Mouse (Mus musculus) MEL (cell line): ENCODE data around the gene Trem2. TPM values are rescaled to one million over a fixed set of nuclear protein-coding genes. Genes with fewer than 3 reads are reported as not detected.

ENCODE experiments used
- DNase-seq: peaks from one replicate; pipeline ENCODE4 v3.0.0; 2011; ENCODE audit warnings: low read depth, low spot score
- H3K27ac ChIP-seq: 2 replicates; pipeline ENCODE4 v1.5.1; 2012; ENCODE audit warnings: low read depth, mild to moderate bottlenecking, control low read depth, low read length, moderate library complexity; ENCODE audit not compliant: control insufficient read depth
- H3K27me3 ChIP-seq, 2 experiments: fragments of 150-350 bp in 1 of 2; sonication (generic) in 1 of 2; 2 replicates each; pipeline ENCODE4 v1.6.1; 2012; ENCODE audit warnings: low read length in 2 of 2, mild to moderate bottlenecking in 2 of 2, improper control_type of control experiment in 1 of 2, moderate library complexity in 1 of 2; ENCODE audit not compliant: insufficient read depth in 2 of 2, control insufficient read depth in 1 of 2
- H3K36me3 ChIP-seq, 2 experiments: 2 replicates each; pipeline ENCODE4 v1.6.1; 2012 to 2014; ENCODE audit warnings: low read length in 2 of 2, improper control_type of control experiment in 1 of 2, inconsistent platforms in 1 of 2, mild to moderate bottlenecking in 1 of 2; ENCODE audit not compliant: insufficient read depth in 2 of 2, control insufficient read depth in 1 of 2
- H3K4me1 ChIP-seq, 2 experiments: fragments of 150-350 bp in 1 of 2; sonication (generic) in 1 of 2; 2 replicates each; pipeline ENCODE4 v1.6.1; 2012; ENCODE audit warnings: low read length in 2 of 2, improper control_type of control experiment in 1 of 2, mild to moderate bottlenecking in 1 of 2; ENCODE audit not compliant: insufficient read depth in 2 of 2, control insufficient read depth in 1 of 2
- H3K4me3 ChIP-seq, 2 experiments: fragments of 150-350 bp in 1 of 2; sonication (generic) in 1 of 2; 2 replicates each; pipeline ENCODE4 v1.5.1; 2012; ENCODE audit warnings: low read depth in 2 of 2, low read length in 2 of 2, mild to moderate bottlenecking in 2 of 2, moderate library complexity in 2 of 2, control low read depth in 1 of 2, improper control_type of control experiment in 1 of 2; ENCODE audit not compliant: control insufficient read depth in 1 of 2, insufficient read depth in 1 of 2
- H3K79me2 ChIP-seq: 2 replicates; pipeline ENCODE4 v1.6.1; 2012; ENCODE audit warnings: mild to moderate bottlenecking, low read length, moderate library complexity; ENCODE audit not compliant: control insufficient read depth, poor library complexity, insufficient read depth
- H3K9ac ChIP-seq: 2 replicates; pipeline ENCODE4 v1.6.1; 2012; ENCODE audit warnings: low read depth, mild to moderate bottlenecking, control low read depth, low read length, moderate library complexity; ENCODE audit not compliant: control insufficient read depth, poor library complexity, severe bottlenecking
- H3K9me3 ChIP-seq: fragments of 150-350 bp; sonication (generic); replicated peaks from 2 replicates; pipeline ENCODE4 v1.6.1; 2012; ENCODE audit warnings: mild to moderate bottlenecking, low read length, improper control_type of control experiment, moderate library complexity; ENCODE audit not compliant: insufficient read depth
- CHD2 ChIP-seq: IDR thresholded peaks from 2 replicates; pipeline ENCODE4 v1.6.1; 2011; ENCODE audit warnings: low read length, improper control_type of control experiment
- E2F4 ChIP-seq: IDR thresholded peaks from 2 replicates; pipeline ENCODE4 v1.6.1; 2011; ENCODE audit warnings: low read depth, low read length, improper control_type of control experiment, borderline replicate concordance
- EP300 ChIP-seq, 2 experiments: IDR thresholded peaks; 2 replicates each; pipeline ENCODE4 v1.6.1; 2011; ENCODE audit warnings: improper control_type of control experiment in 2 of 2, low read length in 2 of 2, low read depth in 1 of 2, mild to moderate bottlenecking in 1 of 2
- ETS1 ChIP-seq: IDR thresholded peaks from 2 replicates; pipeline ENCODE4 v1.6.1; 2012; ENCODE audit warnings: low read depth, mild to moderate bottlenecking, inconsistent platforms, low read length, improper control_type of control experiment, moderate library complexity
- GATA1 ChIP-seq: IDR thresholded peaks from 2 replicates; pipeline ENCODE4 v1.6.1; 2011; ENCODE audit warnings: low read depth, low read length, improper control_type of control experiment
- HCFC1 ChIP-seq: IDR thresholded peaks from 2 replicates; pipeline ENCODE4 v1.6.1; 2012; ENCODE audit warnings: low read depth, mild to moderate bottlenecking, inconsistent platforms, low read length, improper control_type of control experiment, moderate library complexity
- MAFK ChIP-seq: IDR thresholded peaks from 2 replicates; pipeline ENCODE4 v1.6.1; 2011; ENCODE audit warnings: low read depth, mild to moderate bottlenecking, low read length, improper control_type of control experiment, borderline replicate concordance
- MAX ChIP-seq: IDR thresholded peaks from 2 replicates; pipeline ENCODE4 v1.6.1; 2011; ENCODE audit warnings: low read length, improper control_type of control experiment
- MEF2A ChIP-seq: IDR thresholded peaks from 2 replicates; pipeline ENCODE4 v1.6.1; 2014; ENCODE audit warnings: low read depth, mild to moderate bottlenecking, inconsistent platforms, low read length, improper control_type of control experiment; ENCODE audit not compliant: poor library complexity, insufficient replicate concordance, severe bottlenecking; ENCODE audit errors: extremely low read depth
- MXI1 ChIP-seq: IDR thresholded peaks from 2 replicates; pipeline ENCODE4 v1.6.1; 2011; ENCODE audit warnings: mild to moderate bottlenecking, low read depth, low read length, improper control_type of control experiment
- MYB ChIP-seq: IDR thresholded peaks from 2 replicates; pipeline ENCODE4 v1.6.1; 2011; ENCODE audit warnings: mild to moderate bottlenecking, low read depth, low read length, improper control_type of control experiment
- MYC ChIP-seq: IDR thresholded peaks from 2 replicates; pipeline ENCODE4 v1.6.1; 2011; ENCODE audit warnings: low read depth, mild to moderate bottlenecking, low read length, improper control_type of control experiment, moderate library complexity
- NELFE ChIP-seq: IDR thresholded peaks from 2 replicates; pipeline ENCODE4 v1.6.1; 2011; ENCODE audit warnings: low read depth, low read length, improper control_type of control experiment
- POLR2A ChIP-seq, 2 experiments: IDR thresholded peaks; 2 replicates each; pipeline ENCODE4 v1.6.1; 2011 to 2012; ENCODE audit warnings: low read length in 2 of 2, mild to moderate bottlenecking in 2 of 2, control low read depth in 1 of 2, improper control_type of control experiment in 1 of 2, low read depth in 1 of 2, moderate library complexity in 1 of 2; ENCODE audit not compliant: control insufficient read depth in 1 of 2, insufficient read depth in 1 of 2, poor library complexity in 1 of 2
- POLR2AphosphoS2 ChIP-seq: IDR thresholded peaks from 2 replicates; pipeline ENCODE4 v1.6.1; 2011; ENCODE audit warnings: low read length, improper control_type of control experiment
- RCOR1 ChIP-seq: IDR thresholded peaks from 2 replicates; pipeline ENCODE4 v1.6.1; 2012; ENCODE audit warnings: low read depth, mild to moderate bottlenecking, inconsistent platforms, low read length, improper control_type of control experiment
- SIN3A ChIP-seq: IDR thresholded peaks from 2 replicates; pipeline ENCODE4 v1.6.1; 2012; ENCODE audit warnings: low read length, improper control_type of control experiment, inconsistent platforms
- SMC3 ChIP-seq: IDR thresholded peaks from 2 replicates; pipeline ENCODE4 v1.6.1; 2011; ENCODE audit warnings: low read depth, low read length, improper control_type of control experiment
- TAL1 ChIP-seq: IDR thresholded peaks from 2 replicates; pipeline ENCODE4 v1.6.1; 2012; ENCODE audit warnings: mild to moderate bottlenecking, inconsistent platforms, low read length, moderate library complexity, mixed read lengths
- TBP ChIP-seq: IDR thresholded peaks from 2 replicates; pipeline ENCODE4 v1.8.0; 2011; ENCODE audit warnings: low read depth, low read length, improper control_type of control experiment
- TCF12 ChIP-seq: IDR thresholded peaks from 2 replicates; pipeline ENCODE4 v1.6.1; 2014; ENCODE audit warnings: low read depth, mild to moderate bottlenecking, inconsistent platforms, low read length, improper control_type of control experiment, moderate library complexity
- USF1 ChIP-seq: IDR thresholded peaks from 2 replicates; pipeline ENCODE4 v1.6.1; 2014; ENCODE audit warnings: low read depth, mild to moderate bottlenecking, inconsistent platforms, low read length, improper control_type of control experiment, moderate library complexity
- ZNF384 ChIP-seq: IDR thresholded peaks from 2 replicates; pipeline ENCODE4 v1.6.1; 2012; ENCODE audit warnings: low read depth, mild to moderate bottlenecking, inconsistent platforms, low read length, improper control_type of control experiment
- polyA plus RNA-seq, 2 experiments: library from polyadenylated mRNA; stranded (reverse) in 1 of 2; unstranded in 1 of 2; fragments of >175 nt in 1 of 2; fragments of >200 nt in 1 of 2; gene quantifications; 2 replicates each; pipeline versions ENCODE4 v1.2.1 to v1.2.4; 2012; ENCODE audit warnings: low replicate concordance in 2 of 2, low read depth in 1 of 2; ENCODE audit not compliant: insufficient read length in 2 of 2, insufficient read depth in 1 of 2, missing spikeins in 1 of 2
- total RNA-seq: library from RNA; depleted of rRNA; stranded (reverse); fragments of 300-350 nt; gene quantifications from 2 replicates; pipeline ENCODE4 v1.2.3, GENCODE M21; 2012

The Trem2 gene
- total and polyA plus RNA-seq, 3 experiments = 0.04 to 0.26 TPM; not detected in 1

DNA sequence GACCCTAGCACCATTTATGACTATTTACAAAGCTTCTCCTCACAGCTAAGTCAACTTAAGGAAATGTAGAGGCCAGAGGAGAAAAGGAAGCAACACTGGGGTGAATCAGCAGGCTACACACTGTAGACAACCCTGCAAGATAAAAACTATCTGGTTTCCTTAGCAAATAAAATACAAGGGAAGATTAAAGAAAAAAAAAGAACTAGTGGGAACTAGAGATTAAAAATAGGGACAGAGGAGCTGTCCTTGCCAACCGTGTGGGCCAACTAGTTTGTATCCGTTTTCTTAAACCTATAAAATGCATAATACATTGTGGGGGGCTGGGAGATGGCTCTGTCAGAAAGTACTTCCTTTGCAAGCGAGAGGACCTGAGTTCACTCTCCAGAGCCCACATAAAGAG, 4.3 kb upstream of the Trem2 start:
- Histone ChIP-seq H3K9ac (peak overlapping the region; percentile 37), H3K4me1 (peaks cover 5 to 17% of the 10 kb centered on the region in 2 experiments), H3K4me3 (0 out of 4 replicates have a peak overlapping the region, but pooled peaks of 1 of the 2 experiments have one; percentile 15), H3K27me3 (no peaks in the 10 kb centered on the region), H3K79me2 (no peaks in the 10 kb centered on the region), H3K9me3 (no peaks in the 10 kb centered on the region), H3K36me3 (peaks cover 0 to 10% of the 10 kb centered on the region in 2 experiments; a peak in 2 of 4 replicates), H3K27ac (peak overlapping the region; percentile 90)
- DNase-seq = peak; percentile 88
- TF ChIP-seq ZNF384 (peak; percentile 97), ETS1 (peak; percentile 90), EP300 (IDR thresholded peaks at IDR 0.05; ENCODE audit: low read depth in 1 of 2, low read length in 2 of 2) (peak; percentile 94 to 95), MXI1 (peak; percentile 62; the same call in 1 of the 2 replicates), HCFC1 (peak; percentile 47; the same call in 1 of the 2 replicates), TCF12 (peak; percentile 91), GATA1 (peak; percentile 97), MEF2A (peak; percentile 64; the same call in 1 of the 2 replicates), MYB (0 out of 2 replicates have a peak, but pooled peaks have one; percentile 67), E2F4 (no peak), POLR2AphosphoS2 (no peak), TBP (0 out of 2 replicates have a peak, but pooled peaks have one; percentile 28), POLR2A (IDR thresholded peaks at IDR 0.05; ENCODE audit: control insufficient read depth in 1 of 2, insufficient read depth in 1 of 2, low read depth in 1 of 2, low read length in 2 of 2, poor library complexity in 1 of 2) (no peak), MYC (peak; percentile 67; the same call in 1 of the 2 replicates), USF1 (no peak), RCOR1 (peak; percentile 90), TAL1 (peak; percentile 32; the same call in 1 of the 2 replicates), MAFK (peak; percentile 36; the same call in 1 of the 2 replicates), NELFE (0 out of 2 replicates have a peak, but pooled peaks have one; percentile 6), SIN3A (peak; percentile 87), MAX (no peak), SMC3 (no peak), CHD2 (peak; percentile 61)
